Mouse (Mus musculus): ENCODE measurements at regions not wholly inside any gene's neighbourhood (a gene's known extent, or its start where the extent isn't known, plus 50 kb on each side); places are given as distances from the start of the nearest gene placed in this dataset.

GRCm38 (mm10) chr4:127440602-127441001, 82.6 kb upstream of the Gjb5 start:
- TF ChIP-seq CTCF (IDR thresholded peaks at IDR 0.05; ENCODE audit: insufficient read depth, low read depth, low read length) (no peak), POLR2A (IDR thresholded peaks at IDR 0.05; ENCODE audit: insufficient read depth, low read depth, low read length) (no peak)
